In genomic region chrX:103490853-103491252, GRCm38 (mm10) we compare ENCODE assay signal across 24 mouse cellular contexts.
"Had no signal": no experiment of that assay in that cellular context is flagged by ENCODE, and none has a peak within 500 bp of the region (broad histone marks: within the 10 kb centered on the region; RNA-seq: fewer than 3 reads in every experiment).

No protein-coding gene starts in this region.

- DNase-seq: gastrocnemius, postnatal 14 days; gastrocnemius, postnatal 36 days; heart, adult 11 months; heart, adult 2 months; heart, postnatal 10 days; heart, postnatal 4 days; kidney, adult 11 months; kidney, adult 2 months; kidney, adult 9 months; kidney, postnatal 14 days; kidney, postnatal 36 days; layer of hippocampus, adult 9-11 months had no signal

- H3K36me3 ChIP-seq: heart, embryonic 12.5 days; hindbrain, embryonic 10.5 days; hindbrain, embryonic 12.5 days; intestine, embryonic 15.5 days; kidney, embryonic 15.5 days; limb, embryonic 10.5 days; limb, embryonic 12.5 days had no signal

- ATAC-seq: hindbrain, embryonic 16.5 days; inflammation-experienced regulatory T-cells, adult 6 months; intestine, embryonic 15.5 days had no signal

- H3K9ac ChIP-seq: heart, embryonic 12.5 days; hindbrain, embryonic 12.5 days; hindbrain, embryonic 14.5 days; intestine, embryonic 15.5 days; kidney, embryonic 15.5 days; limb, embryonic 12.5 days had no signal

- H3K27me3 ChIP-seq: heart, embryonic 12.5 days; hindbrain, embryonic 12.5 days; intestine, embryonic 15.5 days; kidney, embryonic 15.5 days; limb, embryonic 12.5 days had no signal

- H3K4me3 ChIP-seq: heart, adult 2 months; heart, embryonic 12.5 days; hindbrain, embryonic 10.5 days; hindbrain, embryonic 12.5 days; intestine, embryonic 15.5 days; kidney, embryonic 15.5 days; left cerebral cortex, adult 2 months; limb, embryonic 10.5 days; limb, embryonic 12.5 days had no signal

- H3K4me2 ChIP-seq: heart, embryonic 12.5 days; hindbrain, embryonic 12.5 days; hindbrain, embryonic 14.5 days; intestine, embryonic 15.5 days; kidney, embryonic 15.5 days; limb, embryonic 12.5 days had no signal

- H3K4me1 ChIP-seq: intestine, embryonic 15.5 days had no signal

- H3K9me3 ChIP-seq: heart, embryonic 12.5 days; hindbrain, embryonic 10.5 days; hindbrain, embryonic 12.5 days; intestine, embryonic 15.5 days; kidney, embryonic 15.5 days; limb, embryonic 10.5 days; limb, embryonic 12.5 days had no signal

- H3K27ac ChIP-seq: heart, adult 2 months; hindbrain, embryonic 10.5 days; hindbrain, embryonic 12.5 days; hindbrain, embryonic 14.5 days; intestine, embryonic 15.5 days; kidney, embryonic 15.5 days; kidney, postnatal 0 days; left cerebral cortex, adult 2 months; limb, embryonic 10.5 days; limb, embryonic 12.5 days had no signal
